Mouse (Mus musculus) bone marrow macrophage, adult 2 months (primary cell): ENCODE measurements around the gene Pnma1. TPM values are rescaled to one million over a fixed set of nuclear protein-coding genes. Genes with fewer than 3 reads are reported as not detected.

Experiments
- H3K27ac ChIP-seq: 2 replicates; pipeline ENCODE4 v1.5.1; 2012; ENCODE audit warnings: low read depth, low read length; ENCODE audit not compliant: insufficient read depth
- H3K4me1 ChIP-seq: 2 replicates; pipeline ENCODE4 v1.6.1; 2012; ENCODE audit warnings: low read length; ENCODE audit not compliant: control insufficient read depth, insufficient read depth
- H3K4me3 ChIP-seq: 2 replicates; pipeline ENCODE4 v1.5.1; 2012; ENCODE audit warnings: mild to moderate bottlenecking, low read length, moderate library complexity; ENCODE audit not compliant: insufficient read depth
- CTCF ChIP-seq: IDR thresholded peaks from 2 replicates; pipeline ENCODE4 v1.5.1; 2012; ENCODE audit warnings: low read depth, mild to moderate bottlenecking, low read length, moderate library complexity
- POLR2A ChIP-seq: IDR thresholded peaks from 2 replicates; pipeline ENCODE4 v1.6.1; 2012; ENCODE audit warnings: mild to moderate bottlenecking, low read depth, low read length, borderline replicate concordance
- polyA plus RNA-seq: library from polyadenylated mRNA; stranded (reverse); fragments of >200 nt; gene quantifications from 2 replicates; pipeline ENCODE4 v1.2.4, GENCODE M21; 2012; ENCODE audit not compliant: missing spikeins, insufficient read depth, insufficient read length

Gene Pnma1
- polyA plus RNA-seq, 1 experiment: 0.23 TPM

GRCm38 (mm10) chr12:84154786-84155522 lies 6.7 kb upstream of the Pnma1 start:
- no peak for TF ChIP-seq POLR2A
- no peak for TF ChIP-seq CTCF
- H3K4me1 ChIP-seq: no peaks in the 10 kb centered on the region
- H3K27ac ChIP-seq: no peak overlapping the region
- H3K4me3 ChIP-seq: no peak overlapping the region

- no peaks in the 10 kb centered on the region for H3K4me1 ChIP-seq
- H3K4me3 ChIP-seq: no peak overlapping the region
- no peak for TF ChIP-seq POLR2A
- no peak for TF ChIP-seq CTCF
- no peak overlapping the region for H3K27ac ChIP-seq
Observed at GRCm38 (mm10) chr12:84153414-84153813, 5.1 kb upstream of the Pnma1 start.

GRCm38 (mm10) chr12:84152352-84153190 lies 4.3 kb upstream of the Pnma1 start:
- Histone ChIP-seq H3K4me1 (no peaks in the 10 kb centered on the region), H3K27ac (no peak overlapping the region), H3K4me3 (no peak overlapping the region)
- no peak for TF ChIP-seq CTCF
- TF ChIP-seq POLR2A: no peak

DNA sequence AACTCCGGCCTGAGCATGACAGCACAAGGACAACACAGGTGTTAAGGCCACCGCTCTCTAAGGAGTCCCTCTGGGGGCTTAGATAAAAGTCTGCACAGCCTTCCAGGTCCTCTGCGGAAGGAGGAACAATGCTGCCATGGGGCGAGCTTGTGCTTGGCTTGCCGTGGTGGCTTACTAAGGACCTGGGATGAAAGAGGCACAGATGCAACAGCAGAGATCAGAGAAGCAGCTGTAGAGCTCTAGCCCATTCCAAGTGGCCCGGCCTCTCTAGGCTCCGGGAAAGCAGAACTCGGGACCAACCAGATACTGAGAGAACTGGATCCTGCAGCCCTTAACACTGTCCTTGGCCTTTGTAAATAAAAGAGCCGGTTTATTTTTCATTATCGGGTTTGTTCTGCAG lies 3.6 kb upstream of the Pnma1 start:
- Histone ChIP-seq H3K4me1 (no peaks in the 10 kb centered on the region), H3K27ac (no peak overlapping the region), H3K4me3 (no peak overlapping the region)
- no peak for TF ChIP-seq CTCF
- no peak for TF ChIP-seq POLR2A

- Histone ChIP-seq H3K4me3 (no peak overlapping the region), H3K27ac (no peak overlapping the region), H3K4me1 (no peaks in the 10 kb centered on the region)
- TF ChIP-seq POLR2A (no peak), CTCF (no peak)
Observed at GRCm38 (mm10) chr12:84150976-84151375, 2.7 kb upstream of the Pnma1 start.

DNA sequence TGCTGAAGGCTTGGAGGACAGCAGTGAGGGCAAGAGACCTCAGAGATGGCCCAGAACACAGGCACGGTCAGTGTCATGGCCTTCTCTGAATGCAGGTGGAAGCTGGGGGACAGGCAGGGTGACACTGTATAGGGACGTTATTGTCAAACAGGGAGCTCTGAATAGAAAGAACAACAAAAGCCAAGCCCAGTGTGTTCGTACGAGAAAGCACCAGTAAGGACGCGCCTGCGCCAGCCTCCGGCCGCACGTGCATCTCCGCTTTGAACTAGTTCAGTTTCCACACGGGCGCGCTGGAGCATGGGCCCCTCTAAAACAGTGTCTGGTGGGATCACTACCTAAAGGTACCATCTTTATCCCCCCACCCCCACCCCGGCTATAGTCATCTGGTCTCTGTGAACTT lies 1.7 kb upstream of the Pnma1 start:
- no peaks in the 10 kb centered on the region for H3K4me1 ChIP-seq
- no peak overlapping the region for H3K27ac ChIP-seq
- no peak for TF ChIP-seq CTCF
- no peak for TF ChIP-seq POLR2A
- no peak overlapping the region for H3K4me3 ChIP-seq

GRCm38 (mm10) chr12:84148622-84149012 lies 328 bp upstream of the Pnma1 start:
- H3K27ac ChIP-seq: no peak overlapping the region
- H3K4me3 ChIP-seq: no peak overlapping the region

GRCm38 (mm10) chr12:84142281-84143050 lies 5.8 kb downstream of the Pnma1 start:
- TF ChIP-seq CTCF (no peak), POLR2A (no peak)
- no peaks in the 10 kb centered on the region for H3K4me1 ChIP-seq
- H3K27ac ChIP-seq: no peak overlapping the region
- no peak overlapping the region for H3K4me3 ChIP-seq

More at GRCm38 (mm10) chr12:84148622-84149012, 328 bp upstream of the Pnma1 start:
- H3K4me1 ChIP-seq: no peaks in the 10 kb centered on the region
- TF ChIP-seq CTCF (no peak), POLR2A (no peak)

GRCm38 (mm10) chr12:84141271-84141670 lies 7.0 kb downstream of the Pnma1 start:
- TF ChIP-seq POLR2A: no peak
- TF ChIP-seq CTCF: no peak
- Histone ChIP-seq H3K4me1 (no peaks in the 10 kb centered on the region), H3K4me3 (no peak overlapping the region), H3K27ac (no peak overlapping the region)

- H3K4me1 ChIP-seq: no peaks in the 10 kb centered on the region
- H3K27ac ChIP-seq: no peak overlapping the region
- no peak overlapping the region for H3K4me3 ChIP-seq
- TF ChIP-seq POLR2A (no peak), CTCF (no peak)
Observed at GRCm38 (mm10) chr12:84140135-84140534, 8.2 kb downstream of the Pnma1 start.
